Mouse (Mus musculus) CD4-positive, CD25-positive, alpha-beta regulatory T cell, adult 2 months (primary cell): ENCODE data around the gene Olfr220.

ENCODE experiments used
- DNase-seq: peaks from one replicate; pipeline ENCODE4 v3.0.0-alpha.2; 2012; ENCODE audit warnings: low read depth, low spot score

Olfr220 gene

GRCm38 (mm10) chr1:174441782-174442181 lies at the start of gene Olfr220:
Gene Olfr220 (plus strand): TSS chr1:174442082.
- DNase-seq, result no peak

GRCm38 (mm10) chr1:174422959-174423358 lies 18.9 kb upstream of the Olfr220 start:
- DNase-seq, result no peak

DNA sequence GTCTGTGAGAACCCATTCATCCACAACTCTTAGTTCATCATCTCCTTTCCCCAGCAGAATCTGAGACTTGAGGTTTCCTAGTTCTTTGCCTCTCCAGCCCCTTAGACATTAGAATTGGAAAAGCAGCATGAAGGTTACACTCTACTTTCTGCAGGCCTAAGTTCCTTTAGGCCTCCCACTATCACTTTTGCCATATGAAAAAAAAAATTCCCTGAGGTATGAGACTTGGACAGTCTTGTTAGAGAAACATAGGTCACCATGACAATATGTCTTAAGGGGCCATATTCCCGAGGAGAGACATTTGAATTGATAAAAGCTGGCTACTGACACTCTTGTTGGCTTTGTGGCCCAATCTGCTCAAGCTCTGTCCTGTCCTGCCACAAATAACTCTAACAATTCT lies 18.1 kb upstream of the Olfr220 start, which contains the start of gene Olfr414:
Gene Olfr414, plus strand, starts transcription at position 301 of the 400 bp plus-strand sequence.
- no peak for DNase-seq

GRCm38 (mm10) chr1:174426180-174426986 lies 15.5 kb upstream of the Olfr220 start:
- no peak for DNase-seq

GRCm38 (mm10) chr1:174427402-174427801 lies 14.5 kb upstream of the Olfr220 start:
- no peak for DNase-seq

DNA sequence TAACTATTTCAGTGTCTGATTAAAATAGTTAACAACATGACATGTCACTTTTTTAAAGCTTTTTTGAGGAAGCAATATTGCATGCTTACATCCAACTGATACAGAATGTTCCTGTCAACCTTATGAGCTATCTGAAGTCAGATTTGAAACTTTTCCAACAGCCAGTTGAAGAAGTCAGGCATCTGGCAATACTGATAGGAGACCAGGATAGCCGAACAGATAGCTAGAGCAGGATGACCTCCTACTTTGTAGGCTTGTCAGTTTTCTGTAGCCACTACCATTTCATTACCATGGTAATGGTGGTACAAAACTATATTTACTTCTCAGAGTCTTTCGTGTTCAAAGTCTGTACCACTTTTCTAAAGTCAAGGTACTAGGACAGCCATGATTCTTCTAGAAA lies 13.5 kb upstream of the Olfr220 start:
- no peak for DNase-seq

GRCm38 (mm10) chr1:174434121-174434520 lies 7.8 kb upstream of the Olfr220 start:
- DNase-seq, result no peak

DNA sequence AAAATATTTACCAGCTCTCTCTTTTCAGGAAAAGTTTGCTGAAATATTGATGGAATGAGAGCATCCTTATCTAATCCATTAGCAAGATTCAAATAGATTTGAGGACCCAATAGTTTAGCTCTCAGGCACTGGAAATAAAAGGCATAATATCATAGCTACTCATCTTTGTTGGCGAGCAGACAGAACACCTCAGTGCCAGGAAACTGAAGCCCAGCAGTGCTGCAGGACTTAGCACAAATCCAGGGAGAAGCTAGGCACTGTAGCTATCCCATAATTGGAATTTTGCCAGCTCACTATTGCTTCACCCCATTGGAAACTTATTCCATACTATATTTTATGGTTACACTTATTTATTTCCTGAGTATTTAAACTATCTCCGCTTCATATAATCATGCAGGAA lies 13.2 kb downstream of the Olfr220 start:
- no peak for DNase-seq

DNA sequence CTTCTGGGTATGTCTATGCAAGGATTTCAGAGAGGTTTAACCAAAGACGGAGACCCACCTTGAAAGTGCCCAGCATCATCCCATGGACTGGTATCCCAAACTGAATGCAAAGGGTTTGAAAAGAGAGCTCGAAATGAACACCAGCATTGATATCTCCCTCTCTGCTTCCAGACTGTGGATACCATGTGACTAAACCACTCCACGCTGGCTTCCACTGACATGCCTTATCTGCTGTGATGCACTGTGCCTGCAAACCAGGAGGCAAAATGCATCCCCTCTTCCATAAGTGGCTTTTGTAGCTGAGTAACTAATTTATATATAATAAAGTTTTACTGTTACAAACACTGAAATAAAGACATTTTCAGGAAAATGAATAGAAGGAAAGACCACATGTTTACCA lies 23.5 kb downstream of the Olfr220 start:
- DNase-seq, result no peak

- peak; percentile 35 for DNase-seq
These were observed 24.4 kb downstream of the Olfr220 start for GRCm38 (mm10) chr1:174466240-174466639.

DNA sequence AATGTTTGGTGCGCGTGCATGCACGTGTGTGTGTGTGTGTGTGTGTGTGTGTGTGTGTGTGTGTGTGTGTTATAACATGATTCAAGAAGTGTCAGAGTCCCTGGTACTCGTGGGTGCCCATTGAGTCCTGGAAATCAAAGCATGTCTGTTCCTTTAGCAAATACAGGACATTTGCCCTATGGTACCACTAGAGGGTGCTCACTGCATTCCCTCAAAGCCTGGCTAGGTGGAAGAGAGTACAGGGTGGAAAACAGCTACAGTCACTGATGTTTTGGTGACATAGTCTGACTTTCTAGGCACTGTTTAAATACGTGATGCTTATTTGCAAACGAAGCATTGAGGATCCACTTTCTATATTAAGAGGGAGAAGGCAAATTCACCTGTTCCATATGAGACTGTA lies 27.9 kb downstream of the Olfr220 start:
- peak; percentile 44 for DNase-seq

DNA sequence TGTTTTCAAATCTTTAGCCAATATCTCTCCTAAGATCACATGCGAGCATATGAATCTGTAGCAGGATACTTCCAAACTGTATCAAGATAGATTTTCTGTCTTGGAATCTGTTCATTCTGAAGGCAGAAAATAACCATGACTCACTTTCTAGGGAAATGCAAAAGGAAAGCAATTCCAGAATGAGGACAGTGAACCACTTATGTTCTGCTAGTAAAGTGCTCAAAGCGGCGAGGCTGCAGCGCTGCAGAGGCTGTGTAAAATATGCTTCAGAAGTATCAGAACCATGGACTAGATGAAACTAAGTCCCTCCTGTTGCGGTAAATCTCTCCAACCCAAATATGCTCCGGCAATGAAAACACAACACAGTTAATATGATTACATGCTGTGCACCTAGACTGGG lies 40.7 kb downstream of the Olfr220 start:
- no peak for DNase-seq

DNA sequence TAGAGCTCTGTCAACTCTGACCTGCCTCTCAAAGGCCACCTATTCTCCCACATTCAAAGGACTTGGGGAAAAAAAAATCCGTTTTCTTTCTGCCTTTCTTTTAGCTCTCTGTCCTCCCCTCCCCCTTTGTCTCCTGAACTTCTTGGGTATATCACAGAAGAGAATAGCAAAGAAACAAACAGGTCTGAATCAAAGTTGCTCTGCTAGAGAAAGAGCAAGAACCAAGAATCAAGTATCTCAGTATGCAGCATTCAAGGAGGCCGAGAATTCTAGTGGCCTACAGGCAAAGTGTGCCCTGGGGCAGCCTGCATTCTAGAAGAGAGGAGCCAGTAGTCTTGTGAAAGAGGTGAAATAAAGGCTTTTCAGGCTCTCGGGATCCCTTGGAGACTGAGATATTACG lies 58.2 kb downstream of the Olfr220 start:
- DNase-seq, result no peak
